Mouse (Mus musculus) erythroblast, embryonic 14.5 days (primary cell): ENCODE results near the gene Polg2.

ENCODE experiments used
- GATA1 ChIP-seq: IDR thresholded peaks from 2 replicates; pipeline ENCODE4 v1.6.1; 2012; ENCODE audit warnings: low read length, inconsistent platforms, mixed read lengths
- TAL1 ChIP-seq: IDR thresholded peaks from 3 replicates; pipeline ENCODE4 v1.6.1; 2012; ENCODE audit warnings: low read length, inconsistent platforms, mixed read lengths

GRCm38 (mm10) chr11:106727967-106728366, 51.4 kb downstream of the Polg2 start:
- TF ChIP-seq GATA1: no peak
- no peak for TF ChIP-seq TAL1
